Mouse (Mus musculus) heart, embryonic 11.5 days (tissue): ENCODE data around the gene Sctr. TPM values are rescaled to one million over a fixed set of nuclear protein-coding genes. Genes with fewer than 3 reads are reported as not detected.

Experiments used
- ATAC-seq: fragments of 200-750 bp; cut with Nextera tagmentation; replicated peaks from 2 replicates; pipeline ENCODE4 v1.8.0; 2017; ENCODE audit warnings: moderate library complexity; ENCODE audit not compliant: insufficient number of reproducible peaks, low FRiP score, low TSS enrichment
- H3K27ac ChIP-seq: fragments of 300-500 bp; sonication (generic); 2 replicates; pipeline ENCODE4 v1.5.1; 2014; ENCODE audit warnings: mild to moderate bottlenecking, low read depth, low read length
- H3K27me3 ChIP-seq: fragments of 300-500 bp; sonication (generic); 2 replicates; pipeline ENCODE4 v1.6.1; 2014; ENCODE audit warnings: mild to moderate bottlenecking, low read length, mixed read lengths; ENCODE audit not compliant: control insufficient read depth, insufficient read depth
- H3K36me3 ChIP-seq: fragments of 300-500 bp; sonication (generic); 2 replicates; pipeline ENCODE4 v1.6.1; 2014; ENCODE audit warnings: mild to moderate bottlenecking, low read length, moderate library complexity, mixed read lengths; ENCODE audit not compliant: control insufficient read depth, insufficient read depth
- H3K4me1 ChIP-seq: fragments of 300-500 bp; sonication (generic); 2 replicates; pipeline ENCODE4 v1.6.1; 2014; ENCODE audit warnings: low read length; ENCODE audit not compliant: control insufficient read depth, insufficient read depth
- H3K4me2 ChIP-seq: fragments of 300-500 bp; sonication (generic); 2 replicates; pipeline ENCODE4 v1.6.1; 2014; ENCODE audit warnings: mild to moderate bottlenecking, moderate library complexity
- H3K4me3 ChIP-seq: fragments of 300-500 bp; sonication (generic); 2 replicates; pipeline ENCODE4 v1.5.1; 2014; ENCODE audit warnings: low read depth, low read length
- H3K9ac ChIP-seq: fragments of 300-500 bp; sonication (generic); 2 replicates; pipeline ENCODE4 v1.6.1; 2014; ENCODE audit warnings: mild to moderate bottlenecking, low read depth, low read length, moderate library complexity
- H3K9me3 ChIP-seq: fragments of 300-500 bp; sonication (generic); replicated peaks from 2 replicates; pipeline ENCODE4 v1.6.1; 2016; ENCODE audit warnings: low read length; ENCODE audit not compliant: control insufficient read depth
- WGBS: fragments of 180-500 bp; shearing (Covaris S2); extraction: QIAGEN DNeasy Blood & Tissue Kit; methylation state at CpG from one replicate; pipeline ENCODE4 v1.1.7; 2014; ENCODE audit not compliant: insufficient replicate concordance; 5-methylcytosine and 5-hydroxymethylcytosine counted together
- polyA plus RNA-seq: library from polyadenylated mRNA; unstranded; fragments of >200 nt; fragmentation: Nextera tagmentation; extraction: Ambion mirVana; gene quantifications from 2 replicates; pipeline ENCODE4 v1.2.1, GENCODE M21; 2014

Gene Sctr
- polyA plus RNA-seq, 1 experiment from 2014 or later, result not detected

DNA sequence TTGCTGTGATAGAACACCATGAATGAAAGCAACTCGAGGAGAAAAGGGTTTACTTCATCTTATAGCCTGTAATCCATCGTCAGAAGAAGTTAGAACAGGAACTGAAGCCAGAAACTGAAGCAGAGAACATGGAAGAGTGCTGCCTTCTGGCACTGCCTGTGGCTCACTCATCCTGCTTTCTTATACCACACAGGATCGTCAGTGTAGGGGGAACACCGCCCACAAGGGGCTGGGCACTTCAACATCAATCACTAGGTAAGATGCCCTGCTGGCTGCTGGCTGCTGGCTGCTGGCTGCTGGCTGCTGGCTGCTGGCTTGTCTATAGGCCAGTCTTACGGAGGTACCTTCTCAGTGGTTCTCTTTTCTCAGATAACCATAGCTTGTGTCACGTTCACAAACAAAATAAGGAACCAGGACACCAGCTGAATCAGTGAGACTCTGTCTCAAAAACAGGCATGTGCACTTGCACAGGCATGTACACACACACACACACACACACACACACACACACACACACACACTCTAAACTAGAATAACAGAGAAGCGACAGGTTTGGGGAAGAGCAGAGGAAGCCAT, 13.7 kb downstream of the Sctr start:
- Histone ChIP-seq H3K4me1 (peaks cover 6% of the 10 kb centered on the region), H3K36me3 (no peaks in the 10 kb centered on the region), H3K27ac (no peak overlapping the region), H3K27me3 (no peaks in the 10 kb centered on the region), H3K4me3 (no peak overlapping the region), H3K4me2 (no peak overlapping the region), H3K9ac (no peak overlapping the region), H3K9me3 (no peaks in the 10 kb centered on the region)
- WGBS, result 57% methylated on average over 7 of the region's 7 CpGs
- no peak for ATAC-seq

DNA sequence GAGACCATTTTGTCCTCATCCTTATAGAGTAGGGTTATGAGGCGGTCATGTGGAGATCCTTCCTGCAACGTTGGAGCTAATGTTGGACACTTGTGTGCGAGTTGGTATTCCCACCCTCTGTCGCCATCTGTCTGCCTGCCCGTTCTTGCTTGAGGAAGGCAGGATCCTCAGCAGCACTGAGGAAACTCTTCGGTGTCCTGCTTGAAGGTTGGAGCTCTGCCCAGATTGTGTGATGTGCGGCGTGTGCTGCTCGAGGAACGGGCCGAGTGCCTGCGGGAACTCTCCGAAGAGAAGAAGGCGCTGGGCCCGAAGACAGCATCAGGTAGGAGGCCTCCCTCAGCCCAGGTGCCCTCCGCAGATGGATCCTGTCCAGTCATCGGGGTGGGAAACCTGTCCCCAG, 15.3 kb downstream of the Sctr start:
- 81% methylated on average over 17 of the region's 17 CpGs for WGBS
- Histone ChIP-seq H3K27ac (no peak overlapping the region), H3K4me3 (no peak overlapping the region), H3K9me3 (no peaks in the 10 kb centered on the region), H3K4me1 (peaks cover 6% of the 10 kb centered on the region), H3K27me3 (no peaks in the 10 kb centered on the region), H3K4me2 (no peak overlapping the region), H3K9ac (no peak overlapping the region), H3K36me3 (no peaks in the 10 kb centered on the region)
- ATAC-seq, result no peak

DNA sequence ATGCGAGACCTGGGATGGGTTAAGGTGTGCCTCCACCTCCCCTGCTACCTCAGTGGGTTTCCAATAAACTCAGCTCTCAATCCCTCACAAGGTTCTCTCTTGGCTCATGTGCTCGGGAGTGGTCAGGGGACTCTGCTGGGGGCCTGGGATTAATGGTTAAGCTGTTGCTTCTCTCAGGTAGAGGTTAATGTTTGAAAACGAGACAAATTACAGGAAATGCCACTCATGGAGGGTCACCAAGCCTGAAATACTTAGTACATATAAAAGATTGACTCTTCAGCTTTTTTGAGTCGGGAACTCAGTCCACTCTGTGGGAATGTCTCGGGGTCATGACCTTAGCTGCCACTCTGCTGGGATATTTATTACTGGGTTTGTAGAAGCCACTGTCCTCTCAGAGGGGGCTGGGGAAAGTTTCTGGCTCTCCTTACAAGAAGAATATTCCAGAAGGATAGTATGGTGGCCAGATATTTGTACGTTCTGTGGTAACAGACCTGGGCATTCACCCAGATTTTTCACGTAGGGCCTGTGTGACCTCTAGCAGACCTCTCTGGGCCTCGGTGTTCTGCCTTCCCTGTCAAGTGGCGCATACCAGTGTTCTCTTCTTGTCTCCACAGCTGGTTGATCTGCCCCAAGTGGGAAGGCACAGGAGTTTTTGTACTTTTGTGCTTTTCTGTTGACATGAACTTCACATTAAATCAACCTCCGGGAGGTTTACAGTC, 17.8 kb downstream of the Sctr start:
- ATAC-seq, result no peak
- no peaks in the 10 kb centered on the region for H3K27me3 ChIP-seq
- WGBS, result 49% methylated on average over 10 of the region's 10 CpGs
- no peak overlapping the region for H3K4me2 ChIP-seq
- no peaks in the 10 kb centered on the region for H3K36me3 ChIP-seq
- H3K9ac ChIP-seq, result no peak overlapping the region
- peaks cover 6% of the 10 kb centered on the region for H3K4me1 ChIP-seq
- no peaks in the 10 kb centered on the region for H3K9me3 ChIP-seq
- H3K4me3 ChIP-seq, result no peak overlapping the region
- H3K27ac ChIP-seq, result no peak overlapping the region

DNA sequence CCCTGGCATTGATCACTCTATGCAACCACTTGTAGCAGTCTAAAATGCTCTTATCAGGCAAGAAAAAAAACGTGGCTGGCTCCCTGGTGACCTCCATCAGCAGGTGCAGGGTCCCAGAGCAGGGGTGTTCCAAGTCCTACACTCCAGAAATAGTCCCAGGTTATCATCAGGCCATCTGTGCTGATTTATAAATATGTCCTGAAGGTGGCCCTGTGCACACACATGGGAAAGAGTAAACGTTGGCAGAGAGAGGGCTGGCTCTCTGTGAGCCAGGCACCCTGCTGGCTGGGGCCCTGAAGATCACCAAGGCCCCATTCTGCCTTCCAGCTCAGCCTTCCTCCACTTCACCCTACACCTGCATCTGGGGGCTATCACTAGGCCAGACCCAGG, 18.4 kb downstream of the Sctr start:
- Histone ChIP-seq H3K4me3 (no peak overlapping the region), H3K27ac (no peak overlapping the region), H3K9me3 (no peaks in the 10 kb centered on the region)

DNA sequence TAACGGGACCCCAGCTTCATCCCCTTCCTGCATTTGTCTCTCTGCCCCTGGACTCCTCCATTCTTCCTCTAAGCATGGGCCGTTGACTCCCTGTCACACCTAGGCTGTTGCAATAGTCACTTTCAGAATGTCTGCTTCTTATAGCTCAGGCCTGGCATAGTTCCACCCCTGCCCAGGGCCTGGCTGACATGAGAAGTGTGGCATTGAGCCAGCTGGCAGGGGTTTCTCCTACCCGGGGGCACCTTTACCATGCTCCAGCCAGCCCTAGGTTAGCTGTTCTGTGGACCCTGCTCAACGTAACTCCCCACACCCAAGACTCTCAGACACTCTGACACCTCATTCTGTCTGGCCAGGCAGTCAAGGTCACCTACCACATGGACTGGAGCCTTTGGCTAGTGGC, 21.0 kb downstream of the Sctr start:
- no peak for ATAC-seq
- H3K27me3 ChIP-seq, result no peaks in the 10 kb centered on the region
- H3K4me1 ChIP-seq, result peaks cover 6% of the 10 kb centered on the region
- H3K9me3 ChIP-seq, result no peaks in the 10 kb centered on the region
- H3K27ac ChIP-seq, result no peak overlapping the region
- no peak overlapping the region for H3K4me2 ChIP-seq
- H3K4me3 ChIP-seq, result no peak overlapping the region
- H3K9ac ChIP-seq, result no peak overlapping the region
- WGBS, result 64% methylated on average over 4 of the region's 4 CpGs
- no peaks in the 10 kb centered on the region for H3K36me3 ChIP-seq

More for the DNA sequence above, 18.4 kb downstream of the Sctr start:
- 20% methylated on average over 2 of the region's 2 CpGs for WGBS
- no peak for ATAC-seq
- H3K4me2 ChIP-seq, result no peak overlapping the region
- H3K36me3 ChIP-seq, result no peaks in the 10 kb centered on the region
- no peaks in the 10 kb centered on the region for H3K27me3 ChIP-seq
- no peak overlapping the region for H3K9ac ChIP-seq
- H3K4me1 ChIP-seq, result peaks cover 6% of the 10 kb centered on the region

DNA sequence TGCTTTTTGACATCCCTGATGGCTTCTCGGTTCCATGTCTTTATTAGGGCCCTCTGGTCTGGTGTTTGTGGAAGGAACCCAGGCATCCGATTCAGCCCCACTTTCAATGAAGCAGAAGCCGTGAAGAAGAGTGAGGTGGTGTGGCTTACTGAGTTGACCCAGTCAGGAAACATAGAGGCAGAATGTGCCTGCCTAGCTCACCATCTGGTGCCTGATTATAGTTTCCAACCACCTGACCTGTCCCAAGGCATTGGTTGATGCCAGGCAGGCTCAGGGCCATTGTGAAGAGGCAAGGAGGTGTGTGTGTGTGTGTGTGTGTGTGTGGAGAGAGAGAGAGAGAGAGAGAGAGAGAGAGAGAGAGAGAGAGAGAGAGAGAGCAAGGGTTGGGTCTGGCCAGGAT, 23.8 kb downstream of the Sctr start:
- H3K9me3 ChIP-seq, result no peaks in the 10 kb centered on the region
- H3K4me3 ChIP-seq, result no peak overlapping the region
- no peaks in the 10 kb centered on the region for H3K36me3 ChIP-seq
- no peak for ATAC-seq
- H3K27ac ChIP-seq, result no peak overlapping the region
- no peaks in the 10 kb centered on the region for H3K27me3 ChIP-seq
- no peak overlapping the region for H3K4me2 ChIP-seq
- no peak overlapping the region for H3K9ac ChIP-seq
- WGBS, result 74% methylated on average over 3 of the region's 3 CpGs
- peaks cover 2% of the 10 kb centered on the region; the same call in 1 of the 2 replicates for H3K4me1 ChIP-seq

DNA sequence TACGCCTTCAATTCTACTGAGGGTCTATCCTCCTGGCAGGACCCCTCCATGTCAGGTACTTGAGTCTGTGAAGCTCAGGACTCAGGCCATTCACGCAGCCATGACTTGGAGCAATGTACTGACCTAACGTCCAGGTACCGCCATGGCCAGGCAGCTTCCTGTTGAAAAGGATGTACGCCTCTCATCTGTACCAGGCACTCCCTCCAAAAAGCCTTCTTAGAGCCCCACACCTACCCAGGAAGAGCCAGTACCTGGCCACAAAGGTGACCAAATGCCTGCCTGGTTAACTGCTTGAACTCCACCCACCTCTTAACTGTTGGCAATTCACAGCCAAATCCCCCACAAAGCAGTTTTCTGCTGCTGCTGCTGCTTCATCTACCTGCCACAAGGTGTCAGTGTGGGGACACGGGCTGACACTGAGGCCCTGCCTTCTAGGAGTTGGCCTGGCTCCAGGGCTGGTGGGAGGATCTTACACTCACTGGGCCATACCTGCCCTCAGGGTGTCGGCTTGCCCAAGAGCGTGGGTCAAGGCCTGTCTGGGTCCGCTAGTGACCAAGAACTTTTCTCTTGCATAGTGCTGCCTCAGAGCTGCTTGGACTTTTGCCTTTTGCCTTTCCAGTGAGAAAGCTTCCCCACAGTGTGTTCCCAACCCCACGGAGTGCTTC, 26.2 kb downstream of the Sctr start:
- WGBS, result 38% methylated on average over 10 of the region's 10 CpGs
- Histone ChIP-seq H3K9me3 (no peaks in the 10 kb centered on the region), H3K27me3 (no peaks in the 10 kb centered on the region), H3K4me1 (peaks cover 2% of the 10 kb centered on the region; the same call in 1 of the 2 replicates), H3K9ac (no peak overlapping the region), H3K27ac (no peak overlapping the region), H3K4me2 (no peak overlapping the region), H3K36me3 (no peaks in the 10 kb centered on the region), H3K4me3 (no peak overlapping the region)
- ATAC-seq, result peak; percentile 77; the same call in 1 of the 2 replicates

DNA sequence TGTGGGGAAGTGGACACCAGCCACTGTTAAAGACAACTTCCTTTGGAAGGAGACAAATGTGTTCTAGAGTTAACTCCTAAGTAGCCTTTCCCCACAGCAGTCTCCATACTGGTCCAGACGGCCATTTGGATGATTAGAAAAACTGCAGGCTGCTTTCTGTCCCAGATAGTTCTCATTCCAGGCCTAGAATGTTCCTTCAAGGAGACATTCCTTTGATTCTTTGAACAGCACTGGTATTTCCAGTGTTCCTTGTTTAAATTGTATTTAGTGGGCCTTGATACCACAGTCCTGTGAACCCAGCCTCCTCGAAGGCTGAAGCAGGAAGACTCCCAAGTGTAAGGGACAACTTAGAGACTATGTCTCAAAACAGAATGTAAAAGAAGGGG, 26.8 kb downstream of the Sctr start:
- Histone ChIP-seq H3K9ac (no peak overlapping the region), H3K4me1 (peaks cover 2% of the 10 kb centered on the region; the same call in 1 of the 2 replicates), H3K4me2 (no peak overlapping the region), H3K9me3 (no peaks in the 10 kb centered on the region), H3K27ac (no peak overlapping the region), H3K4me3 (no peak overlapping the region), H3K36me3 (no peaks in the 10 kb centered on the region), H3K27me3 (no peaks in the 10 kb centered on the region)
- WGBS, result 65% methylated on average over 2 of the region's 2 CpGs
- no peak for ATAC-seq
